Mouse (Mus musculus) left cerebral cortex, adult 8-10 months (tissue): Measurements from ENCODE around the gene Gapdhs. TPM values are rescaled to one million over a fixed set of nuclear protein-coding genes. Genes with fewer than 3 reads are reported as not detected.
"Not testable (repeated sequence)": the region's sequence is repeated elsewhere in the genome, so short reads cannot be mapped to it uniquely, and the experiment has no call there.

Source experiments
- DNase-seq, 2 experiments: peaks; one replicate each; pipeline ENCODE4 v3.0.0; 2022; ENCODE audit warnings: low spot score in 2 of 2
- total RNA-seq, 4 experiments: library from RNA; stranded (reverse); gene quantifications; 2 replicates each; pipeline ENCODE4 v1.2.4; 2022

Gapdhs gene
- not detected for total RNA-seq

DNA sequence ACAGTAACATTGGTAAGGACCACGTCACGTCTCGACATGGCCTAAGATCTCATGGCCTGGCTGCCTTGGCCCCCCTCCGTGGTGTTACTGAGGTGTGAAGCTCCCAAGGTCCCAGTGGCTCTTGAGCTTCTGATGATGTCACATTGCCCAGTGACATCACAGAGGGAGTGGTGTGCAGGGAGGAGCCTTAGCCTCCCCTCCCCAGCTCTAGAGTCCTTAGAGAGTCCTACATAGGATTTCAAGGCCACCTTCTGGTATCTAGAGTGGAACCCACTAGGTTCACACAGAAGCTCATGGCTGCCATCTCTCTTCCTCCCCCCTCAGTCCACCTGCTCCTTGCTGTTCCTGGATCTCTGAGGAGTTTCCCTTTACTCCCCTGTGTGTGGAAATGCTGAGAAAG lies at the start of gene Gapdhs:
Gapdhs (minus strand) TSS at position 65 of the 400 bp plus-strand sequence.
- DNase-seq: not testable (repeated sequence)

DNA sequence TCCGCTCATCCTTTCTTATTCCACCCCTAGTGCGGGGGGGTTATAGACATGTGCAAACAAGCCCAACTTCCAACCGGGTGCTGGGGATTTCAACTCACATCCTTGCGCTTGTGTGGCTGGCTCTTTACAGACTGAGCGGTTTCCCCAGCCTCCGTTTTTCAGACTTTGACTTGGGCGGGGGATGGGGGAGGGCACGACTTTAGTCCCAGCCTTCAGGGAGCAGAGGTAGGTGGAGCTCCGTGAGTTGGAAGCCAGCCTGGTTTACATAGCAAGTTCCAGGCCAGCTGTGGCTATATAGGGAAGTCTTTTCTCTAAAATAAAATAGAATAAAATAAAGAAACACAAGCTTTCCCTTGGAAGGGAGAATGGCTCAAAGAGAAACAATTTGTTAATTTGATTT lies 48.4 kb upstream of the Gapdhs start:
- no peak for DNase-seq

DNA sequence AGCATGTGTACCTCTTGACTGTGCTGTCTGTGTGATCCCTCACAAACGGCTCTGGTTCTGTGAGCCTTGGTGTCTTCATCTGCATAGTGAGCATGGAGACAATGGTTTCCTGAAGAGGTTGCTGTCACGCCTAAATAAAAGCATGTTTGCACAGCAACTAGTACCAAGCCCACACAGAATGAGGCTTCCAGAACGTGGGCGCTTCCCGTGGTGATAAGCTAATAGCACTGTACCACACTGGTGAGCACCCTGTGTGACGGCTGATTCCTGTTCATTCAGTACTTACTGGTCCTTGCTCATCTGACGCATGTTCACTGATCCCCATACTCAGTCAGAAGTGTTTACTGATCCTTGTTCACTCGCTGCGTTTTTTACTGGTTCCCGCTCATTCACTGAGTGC lies 46.7 kb upstream of the Gapdhs start:
- no peak for DNase-seq

DNA sequence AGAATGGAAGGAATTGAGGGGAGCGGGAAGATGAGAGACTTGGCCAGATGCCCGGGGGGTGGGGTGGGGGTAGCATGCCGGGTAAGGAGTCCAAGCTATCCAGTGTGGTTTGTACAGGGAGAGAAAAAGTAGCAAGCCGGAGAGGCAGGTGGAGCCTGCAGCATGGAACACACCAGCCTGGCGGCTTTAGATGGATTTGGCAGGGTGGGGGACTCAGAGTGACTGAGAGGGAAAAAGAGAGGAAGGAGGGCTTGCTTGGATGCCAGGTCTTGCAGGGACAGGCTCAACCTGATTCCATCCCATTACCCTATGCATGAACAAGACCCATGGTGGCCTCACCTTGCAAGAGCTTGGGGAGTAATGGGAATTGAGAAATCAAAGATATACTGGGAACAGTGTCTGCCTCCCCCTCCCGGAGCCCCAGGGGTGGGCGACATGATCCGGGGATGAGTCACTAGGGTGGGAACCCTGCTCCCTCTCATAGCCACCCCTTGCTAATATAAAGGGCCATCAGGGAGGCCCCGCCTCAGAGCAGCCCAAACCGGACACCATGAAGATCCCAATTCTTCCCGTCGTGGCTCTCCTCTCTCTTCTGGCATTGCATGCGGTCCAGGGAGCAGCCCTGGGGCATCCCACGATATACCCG lies 44.0 kb upstream of the Gapdhs start, which contains the start of gene Krtdap:
Krtdap (plus strand) TSS at position 520 of the 646 bp plus-strand sequence.
- DNase-seq: no peak

DNA sequence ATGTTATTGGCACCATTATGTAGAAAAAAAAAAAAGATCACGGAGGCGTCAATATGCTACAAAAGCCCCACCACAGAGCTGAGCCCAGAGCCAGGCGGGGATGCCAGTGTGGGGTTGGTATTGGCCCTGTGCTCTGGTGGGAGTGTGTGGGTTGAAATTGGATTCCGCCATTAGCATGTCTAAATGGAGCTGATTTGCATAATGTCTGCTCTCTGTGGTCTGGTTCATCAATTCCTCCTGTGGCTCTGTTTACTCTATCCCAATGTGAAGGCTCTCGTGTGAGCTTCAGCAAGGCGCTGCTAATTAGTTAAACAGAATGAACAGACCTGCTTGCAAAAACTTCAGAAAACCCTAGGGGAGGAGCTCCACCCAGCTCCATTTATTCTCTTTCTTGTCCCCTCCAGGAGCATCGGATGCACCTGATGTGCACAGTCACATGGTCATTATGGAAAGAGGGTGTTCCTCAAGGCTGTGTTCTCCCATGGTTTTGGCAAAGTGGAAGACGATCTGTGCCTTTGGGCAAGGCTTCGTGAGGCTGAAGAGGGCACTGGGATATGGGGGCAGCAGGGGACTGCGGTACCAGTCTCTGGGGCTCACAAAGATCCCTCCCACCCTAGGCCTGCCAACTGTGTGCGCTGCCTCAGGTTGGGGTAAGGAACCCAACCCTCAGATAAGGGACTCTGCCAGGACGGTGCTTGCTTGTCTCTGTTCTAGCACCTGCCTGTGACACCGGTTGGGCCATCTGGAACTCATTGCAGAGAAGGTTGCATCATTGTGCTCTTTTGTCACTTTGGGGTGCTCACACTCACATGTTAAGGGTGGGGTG lies 42.5 kb upstream of the Gapdhs start:
- DNase-seq: no peak

DNA sequence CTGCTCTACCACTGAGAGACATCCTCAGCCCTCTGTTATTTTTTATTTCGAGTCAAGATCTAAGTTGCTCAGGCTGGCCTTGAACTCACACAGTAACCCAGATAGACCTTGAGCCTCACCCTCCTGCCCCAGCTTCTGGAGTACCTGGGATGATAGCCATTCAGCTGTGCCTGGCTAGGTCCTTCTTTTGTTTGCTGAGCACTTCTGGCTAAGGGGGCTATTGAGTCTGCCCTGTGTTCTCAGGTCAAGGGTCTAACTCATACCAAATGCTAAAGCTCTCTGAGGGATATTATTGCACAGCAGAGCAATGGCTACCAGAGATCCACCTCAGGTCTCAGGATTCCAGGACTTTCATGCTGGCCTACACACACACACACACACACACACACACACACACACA lies 41.7 kb upstream of the Gapdhs start:
- no peak for DNase-seq

DNA sequence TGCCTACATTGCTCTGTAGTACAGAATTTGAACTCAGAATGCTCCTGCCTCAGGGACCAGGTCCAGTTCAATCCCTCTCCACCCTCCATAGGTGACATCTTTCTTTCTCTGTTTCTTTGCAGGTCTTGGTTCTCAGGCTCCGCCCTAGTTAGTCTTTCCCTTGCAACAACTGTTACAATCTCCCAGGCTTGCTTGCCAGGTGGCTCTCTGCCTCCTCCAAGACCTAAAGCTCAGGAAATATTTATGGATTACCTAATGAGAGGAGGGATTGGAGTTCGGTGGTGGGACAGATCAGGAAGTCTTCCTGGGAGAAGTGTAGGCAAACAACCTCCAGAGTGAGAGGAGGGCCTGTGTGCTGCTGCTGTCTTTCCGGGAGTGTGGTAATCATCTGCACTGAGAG lies 39.2 kb upstream of the Gapdhs start:
- DNase-seq: no peak

DNA sequence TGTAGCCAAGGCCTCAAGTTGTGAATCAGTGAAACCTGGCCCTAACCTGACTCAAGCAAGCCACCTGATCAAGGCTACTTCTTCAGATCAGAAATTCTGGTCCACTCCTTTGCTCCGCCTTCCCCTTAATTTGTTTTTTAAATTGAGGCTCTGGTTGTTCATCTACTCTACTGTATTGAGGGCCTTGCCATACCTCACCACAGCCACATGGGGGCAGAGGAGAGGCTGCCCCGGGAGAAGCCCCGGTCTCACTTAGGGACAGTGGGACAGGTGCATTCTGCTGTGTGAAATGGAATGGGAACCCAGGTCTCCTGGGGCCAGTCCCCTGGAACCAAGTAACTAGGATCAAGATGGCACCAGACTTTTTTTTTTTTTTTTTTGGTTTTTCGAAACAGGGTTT lies 38.3 kb upstream of the Gapdhs start:
- DNase-seq: no peak

DNA sequence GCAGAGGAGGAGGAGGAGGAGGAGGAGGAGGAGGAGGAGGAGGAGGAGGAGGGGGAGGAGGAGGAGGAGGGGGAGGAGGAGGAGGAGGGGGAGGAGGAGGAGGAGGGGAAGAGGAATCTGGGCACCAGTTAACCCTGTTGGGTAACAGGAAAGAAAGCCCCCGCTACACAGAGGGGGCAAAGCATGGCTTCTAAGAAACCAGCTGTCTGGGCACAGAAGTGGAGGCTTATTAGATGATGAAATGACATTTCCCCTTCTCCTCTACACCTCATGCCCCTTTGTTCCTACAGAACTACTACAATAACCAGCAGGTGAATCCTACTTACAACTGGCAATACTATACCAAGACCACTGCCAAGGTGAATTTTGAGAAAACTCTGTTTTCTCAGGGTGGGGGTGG lies 34.4 kb upstream of the Gapdhs start:
- no peak for DNase-seq

DNA sequence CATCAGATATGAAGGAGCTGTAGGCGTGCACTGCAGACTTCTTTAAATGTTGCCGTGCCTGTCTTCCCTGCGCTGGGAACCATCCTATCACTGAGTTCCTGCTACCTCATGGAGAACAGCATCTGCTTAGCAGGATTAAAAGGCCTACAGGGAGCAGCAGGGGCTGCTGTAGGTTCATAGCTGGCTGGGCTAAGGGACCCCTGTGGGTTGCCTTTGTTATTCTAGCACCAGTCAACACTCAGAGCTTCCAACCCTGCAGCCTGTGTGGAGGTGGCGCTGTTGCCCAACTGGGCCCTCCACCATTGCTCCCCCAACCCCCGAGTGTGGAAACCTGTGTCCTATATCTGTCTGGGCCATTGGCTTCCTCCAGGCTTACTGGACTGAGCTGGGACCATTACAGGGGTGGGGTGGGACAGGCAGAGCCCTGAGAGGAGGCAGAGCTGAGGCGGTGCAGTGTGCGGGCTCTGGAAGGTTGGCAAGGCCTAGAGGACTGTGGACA lies 33.6 kb upstream of the Gapdhs start:
- DNase-seq: no peak

DNA sequence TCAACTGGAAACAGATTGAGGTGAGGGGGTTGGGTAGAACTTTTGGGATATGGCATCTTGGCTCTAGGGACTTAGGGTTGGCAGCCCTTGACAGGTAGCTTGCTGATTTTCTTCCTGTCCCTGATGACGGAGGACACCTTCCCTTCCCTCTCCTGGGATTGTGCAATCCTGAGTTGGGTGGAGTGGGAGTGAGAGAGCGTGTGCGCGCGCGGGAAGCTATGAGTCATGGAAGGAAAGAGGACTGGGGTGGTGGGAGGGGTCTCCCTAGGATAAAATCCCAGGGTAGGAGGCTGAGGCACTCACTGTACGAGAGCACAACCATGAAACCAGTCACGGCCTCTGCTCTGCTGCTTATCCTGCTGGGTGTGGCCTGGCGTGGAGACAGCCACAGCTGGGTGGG lies 32.6 kb upstream of the Gapdhs start:
- DNase-seq: peak in 1 of 2 experiments; percentile 13

DNA sequence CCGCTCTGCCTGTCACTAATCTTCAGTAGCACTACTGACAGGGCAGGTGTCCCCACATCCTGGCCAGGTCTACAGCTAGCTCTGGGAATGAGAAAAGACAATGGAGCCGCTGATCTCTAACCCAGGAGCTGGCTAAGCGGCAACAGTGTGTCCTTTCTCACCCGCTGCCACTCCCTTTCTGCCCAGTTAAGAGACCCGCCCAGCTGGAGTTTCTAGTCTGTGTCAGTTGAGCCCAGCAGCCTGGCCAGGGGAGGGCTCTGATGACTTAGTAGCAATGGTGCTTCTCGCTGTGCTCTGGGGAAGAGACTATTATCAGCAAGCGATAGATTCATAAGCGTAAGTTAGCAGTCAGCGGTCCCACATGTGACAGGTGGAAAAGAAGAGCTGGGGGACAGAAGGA lies 25.8 kb upstream of the Gapdhs start:
- DNase-seq: no peak

DNA sequence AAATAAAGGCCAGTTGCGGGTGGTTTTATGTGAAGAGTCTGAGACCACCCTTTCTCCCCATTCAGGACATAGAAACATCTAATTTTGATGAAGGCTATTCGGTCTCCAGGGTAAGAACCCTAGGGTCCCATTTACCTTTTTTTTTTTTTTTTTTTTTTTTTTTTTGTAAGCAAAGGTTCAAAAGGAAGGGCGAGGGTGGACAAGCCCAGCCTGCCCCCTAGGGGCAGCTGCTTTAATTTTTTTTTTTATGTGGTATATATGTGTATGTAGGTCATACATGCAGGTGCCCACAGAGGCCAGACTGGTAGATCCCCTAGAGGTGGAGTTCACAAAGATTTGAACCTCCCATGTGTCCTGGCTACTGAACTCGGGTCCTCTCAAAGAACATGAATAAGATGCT lies 22.9 kb upstream of the Gapdhs start:
- DNase-seq: no peak

DNA sequence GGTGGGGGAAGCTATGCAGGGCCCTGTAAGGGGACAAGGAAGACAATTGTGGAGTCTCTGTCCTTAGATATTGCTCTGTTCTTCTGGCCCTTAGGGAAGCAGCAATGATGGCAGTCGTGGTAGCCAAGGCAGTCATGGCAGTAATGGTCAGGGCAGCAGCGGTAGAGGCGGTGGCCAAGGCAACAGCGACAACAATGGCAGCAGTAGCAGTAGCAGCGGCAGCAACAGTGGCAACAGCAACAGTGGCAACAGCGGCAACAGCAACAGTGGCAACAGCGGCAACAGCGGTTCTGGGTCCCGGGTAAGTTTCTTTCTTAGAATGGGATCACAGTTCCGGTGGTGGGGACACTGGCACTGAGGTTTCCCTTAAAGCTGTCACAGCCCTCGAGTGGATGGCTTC lies 21.7 kb upstream of the Gapdhs start:
- no peak for DNase-seq

DNA sequence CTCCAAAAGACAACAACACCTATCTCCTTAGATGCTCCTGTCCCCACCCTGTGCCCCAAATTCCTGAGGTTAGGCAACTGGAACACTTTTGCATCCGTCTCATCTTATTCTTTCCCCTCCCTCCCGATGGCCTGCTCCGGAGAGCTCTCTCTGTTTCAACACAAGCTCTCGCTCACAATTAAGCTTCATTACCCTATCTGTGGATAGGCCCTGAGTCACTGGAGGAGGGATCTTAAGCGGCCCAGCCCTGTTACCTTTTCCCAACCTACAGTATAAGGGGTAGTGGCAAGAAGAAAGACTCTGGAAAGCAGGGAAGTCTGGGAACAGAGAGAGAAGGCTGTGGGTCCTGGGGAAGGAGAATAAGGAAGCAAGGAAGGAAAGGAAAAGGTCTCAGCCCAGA lies 20.0 kb upstream of the Gapdhs start, which contains the start of gene Dmkn:
Dmkn (plus strand) TSS at position 301 of the 400 bp plus-strand sequence.
- no peak for DNase-seq

DNA sequence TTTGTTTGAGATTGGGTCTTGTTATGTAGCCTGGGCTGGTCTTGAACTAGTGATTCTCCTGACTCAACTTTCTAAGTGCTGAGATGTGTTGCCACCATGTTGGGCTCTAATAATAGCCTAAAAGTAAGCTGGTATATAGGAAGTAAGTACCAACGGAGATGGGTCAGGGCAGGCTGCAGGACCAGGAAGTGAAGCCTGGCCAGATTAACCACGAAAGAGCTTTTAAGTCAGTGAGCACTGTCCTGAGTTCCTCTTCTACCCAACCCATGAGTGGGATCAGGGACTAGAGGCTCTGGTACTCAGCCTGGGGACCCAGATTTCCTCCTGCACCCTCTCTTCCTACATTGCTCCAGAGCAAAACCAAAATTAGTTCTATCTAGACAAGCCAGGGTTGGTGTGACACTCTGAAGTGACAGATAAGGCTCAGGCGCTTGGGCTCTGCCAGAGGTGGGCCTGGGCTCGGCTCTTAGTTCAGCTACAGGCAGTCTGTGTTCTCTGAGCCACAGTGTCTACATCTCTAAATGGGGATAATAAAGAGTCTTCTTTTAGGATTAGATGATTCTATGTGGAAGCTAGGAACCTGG lies 18.4 kb upstream of the Gapdhs start:
- no peak for DNase-seq

DNA sequence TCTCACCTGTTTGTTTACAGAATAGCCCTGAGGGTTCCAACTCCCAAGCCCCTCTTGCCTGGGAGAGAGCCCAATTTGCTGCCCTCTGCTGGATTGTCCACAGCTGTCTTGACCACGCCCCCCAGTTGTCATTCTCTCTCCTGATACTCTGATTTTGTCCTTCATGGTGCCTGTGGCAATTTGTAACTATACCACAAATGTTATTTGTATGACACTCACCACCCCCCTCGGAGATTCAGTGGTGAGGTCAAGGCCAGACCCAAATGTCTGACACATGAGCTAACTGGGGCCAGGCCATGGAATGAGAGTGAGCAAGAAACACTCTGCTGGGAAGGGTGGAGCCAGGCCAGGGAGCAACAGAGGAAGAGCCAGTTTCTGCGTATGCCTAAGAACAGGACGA lies 15.4 kb upstream of the Gapdhs start:
- DNase-seq: no peak

DNA sequence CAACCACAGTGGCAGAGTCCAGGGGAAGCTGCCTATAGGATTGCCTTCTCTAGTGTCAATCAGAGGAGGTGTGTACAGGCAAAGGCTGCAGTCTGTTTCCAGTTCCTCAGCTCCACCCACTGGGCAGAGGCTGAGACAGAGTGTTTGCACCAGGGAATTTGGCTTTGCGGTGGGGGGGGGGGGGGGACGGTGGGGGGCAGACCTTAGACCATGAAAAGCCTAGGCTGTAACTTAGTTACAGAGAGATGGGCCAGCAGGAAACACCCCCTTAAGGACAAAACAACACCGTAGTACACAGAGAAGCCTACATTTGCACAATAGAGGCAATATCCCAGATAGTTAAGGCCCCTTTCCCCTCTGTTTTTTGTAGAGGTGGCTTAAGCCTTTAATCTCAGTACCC lies 13.5 kb upstream of the Gapdhs start:
- DNase-seq: no peak

DNA sequence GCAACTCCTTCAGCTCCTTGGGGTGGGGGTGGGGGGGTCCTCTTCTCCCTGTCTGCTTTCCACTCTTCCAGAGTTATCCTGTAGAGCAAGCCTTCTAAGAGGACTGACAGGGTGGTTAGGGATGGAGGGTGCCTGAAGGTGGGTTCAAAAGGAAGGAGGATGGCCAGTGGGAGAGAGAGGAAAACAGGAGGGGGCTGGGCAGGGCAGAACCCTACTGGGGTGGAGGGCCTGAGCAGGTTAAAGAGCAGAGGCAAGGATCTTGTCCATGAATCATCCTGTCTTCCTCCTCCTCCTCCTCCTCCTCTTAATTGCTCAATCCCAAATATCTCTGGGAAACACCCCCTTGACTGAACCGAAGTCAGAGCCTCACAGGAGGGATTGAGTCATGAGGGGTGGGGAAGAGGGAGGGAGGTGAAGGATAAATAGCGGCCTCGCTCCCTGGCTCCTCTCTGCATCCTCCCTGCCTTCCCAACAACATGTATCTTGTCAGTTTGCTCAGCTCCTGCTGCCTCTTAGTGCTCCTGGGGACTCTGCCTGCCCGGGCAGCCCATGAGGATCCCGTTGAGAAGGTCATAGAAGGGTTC lies 7.7 kb upstream of the Gapdhs start, which contains the start of gene Sbsn:
Sbsn (plus strand) TSS at position 386 of the 584 bp plus-strand sequence.
- DNase-seq: no peak

DNA sequence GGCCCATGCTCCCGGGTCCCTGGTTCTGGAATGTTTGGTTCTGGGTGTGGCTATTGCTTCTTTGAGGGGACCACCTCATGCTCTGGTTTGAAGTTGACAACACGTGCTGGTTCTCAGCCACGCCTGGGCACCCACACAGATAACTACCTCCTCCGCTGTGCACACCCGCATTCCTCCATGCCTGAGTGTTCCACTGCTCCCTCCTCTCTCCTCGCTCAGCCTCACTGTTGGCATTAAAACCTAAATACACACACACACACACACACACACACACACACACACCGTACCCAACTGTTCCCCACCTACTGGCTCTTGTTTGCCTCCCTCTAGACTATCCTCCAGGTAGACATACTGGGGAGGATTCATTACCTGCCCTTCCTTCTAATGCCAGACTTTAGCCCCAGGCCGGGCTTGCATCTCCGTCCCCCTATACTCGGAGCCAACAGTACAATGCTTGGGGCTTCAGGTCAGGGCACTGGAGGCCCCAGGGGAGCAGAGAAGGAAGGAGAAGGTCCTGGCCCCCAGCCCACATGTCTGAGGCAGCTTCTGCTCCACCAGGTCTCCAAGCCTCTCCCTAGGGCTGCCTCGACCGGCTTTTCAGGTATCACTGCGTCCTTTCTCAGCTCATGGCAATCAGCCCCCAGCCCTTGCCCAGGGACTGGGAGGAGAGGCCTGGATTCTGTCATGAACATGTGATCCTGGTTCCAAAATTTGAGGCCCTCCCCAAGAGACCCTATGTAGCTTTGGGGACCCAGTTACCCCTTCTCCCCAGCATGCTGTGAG lies 6.5 kb upstream of the Gapdhs start:
- no peak for DNase-seq
